Mouse (Mus musculus) 3134 (cell line): ENCODE results near the gene Zglp1.

Experiments
- DNase-seq: peaks from one replicate; pipeline ENCODE4 v3.0.0-alpha.2; 2011; ENCODE audit warnings: low spot score; ENCODE audit not compliant: insufficient read length; ENCODE audit errors: extremely low read depth

The Zglp1 gene

GRCm38 (mm10) chr9:21029291-21030054 lies 37.4 kb downstream of the Zglp1 start, which contains the start of gene Icam4:
Gene Icam4, plus strand, starts transcription at chr9:21029373.
- DNase-seq: peak; percentile 40

- DNase-seq: no peak
Observed at GRCm38 (mm10) chr9:21028560-21029110, 38.3 kb downstream of the Zglp1 start.

GRCm38 (mm10) chr9:21027774-21028290 lies 39.1 kb downstream of the Zglp1 start:
- no peak for DNase-seq

- no peak for DNase-seq
Observed at GRCm38 (mm10) chr9:21026849-21027248, 40.0 kb downstream of the Zglp1 start.

GRCm38 (mm10) chr9:21025258-21025810 lies 41.6 kb downstream of the Zglp1 start:
- DNase-seq: no peak

- no peak for DNase-seq
Observed at GRCm38 (mm10) chr9:21022726-21023125, 44.2 kb downstream of the Zglp1 start.

GRCm38 (mm10) chr9:21022288-21022687 lies 44.6 kb downstream of the Zglp1 start:
- DNase-seq: no peak

GRCm38 (mm10) chr9:21021363-21021762 lies 45.5 kb downstream of the Zglp1 start:
- DNase-seq: no peak

GRCm38 (mm10) chr9:21018600-21018999 lies 48.3 kb downstream of the Zglp1 start:
- no peak for DNase-seq

GRCm38 (mm10) chr9:21017177-21017575 lies 49.7 kb downstream of the Zglp1 start:
- DNase-seq: no peak

GRCm38 (mm10) chr9:21016331-21017176 lies 50.3 kb downstream of the Zglp1 start:
- DNase-seq: no peak

GRCm38 (mm10) chr9:21015571-21016130 lies 51.2 kb downstream of the Zglp1 start, which contains the start of gene Icam1:
Gene Icam1, plus strand, starts transcription at chr9:21015985.
- DNase-seq: no peak

GRCm38 (mm10) chr9:21014691-21015570 lies 52.0 kb downstream of the Zglp1 start:
- DNase-seq: no peak
